In the genomic region with DNA sequence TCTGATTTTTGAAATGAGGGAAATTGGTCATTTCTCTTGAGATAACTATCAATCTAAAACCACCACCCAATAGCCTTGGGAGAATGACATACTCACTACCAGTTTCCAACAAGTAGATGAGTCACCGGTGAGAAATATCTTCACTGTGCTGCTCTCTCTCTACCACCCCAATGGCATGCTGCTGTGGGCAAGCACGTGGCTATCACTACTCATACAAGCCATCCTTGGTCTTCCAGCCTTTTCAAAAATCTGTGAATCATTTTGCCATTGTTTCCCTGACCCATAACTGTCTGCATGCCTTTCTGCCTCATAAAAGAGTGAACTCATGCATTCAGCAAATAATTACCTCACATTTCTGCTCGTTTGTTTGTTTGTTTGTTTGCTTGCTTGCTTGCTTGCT, we compare ENCODE assay signal across 29 mouse cellular contexts. TPM values are rescaled to one million over a fixed set of nuclear protein-coding genes. Genes with fewer than 3 reads are reported as not detected.
DNase-seq lines count a peak whose midpoint lies in the region; ATAC-seq and TF ChIP-seq lines count a peak whose summit lies in the region.
"Had no signal": no experiment of that assay in that cellular context is flagged by ENCODE, and none has a peak within 500 bp of the region (broad histone marks: within the 10 kb centered on the region; RNA-seq: fewer than 3 reads in every experiment).

No protein-coding gene starts in this region.

- no peak overlapping the region for H3K4me2 ChIP-seq in hindbrain, embryonic 14.5 days (replicated peaks)
- no peak overlapping the region for H3K4me2 ChIP-seq in forebrain, postnatal 0 days (ENCODE audit: low read depth)
- H3K4me2 ChIP-seq: embryonic facial prominence, embryonic 13.5 days; heart, embryonic 13.5 days; kidney, embryonic 15.5 days; limb, embryonic 13.5 days; liver, embryonic 13.5 days; neural tube, embryonic 13.5 days had no signal

- H3K27ac ChIP-seq in hindbrain, embryonic 14.5 days: no peak overlapping the region
- no peak overlapping the region for H3K27ac ChIP-seq in forebrain, postnatal 0 days (ENCODE audit: low read depth, low read length)
- H3K27ac ChIP-seq: embryonic facial prominence, embryonic 13.5 days; heart, embryonic 13.5 days; kidney, embryonic 15.5 days; limb, embryonic 13.5 days; liver, embryonic 13.5 days; neural tube, embryonic 13.5 days; stomach, postnatal 0 days had no signal

- H3K9me3 ChIP-seq in hindbrain, embryonic 14.5 days (ENCODE audit: control insufficient read depth, low read length): no peaks in the 10 kb centered on the region
- H3K9me3 ChIP-seq in forebrain, postnatal 0 days (ENCODE audit: low read length): no peaks in the 10 kb centered on the region
- H3K9me3 ChIP-seq: embryonic facial prominence, embryonic 13.5 days; heart, embryonic 13.5 days; kidney, embryonic 15.5 days; limb, embryonic 13.5 days; liver, embryonic 13.5 days; neural tube, embryonic 13.5 days had no signal

- no peaks in the 10 kb centered on the region for H3K4me1 ChIP-seq in hindbrain, embryonic 14.5 days (replicated peaks; ENCODE audit: control insufficient read depth, insufficient read depth, low read length)
- no peaks in the 10 kb centered on the region for H3K4me1 ChIP-seq in forebrain, postnatal 0 days (ENCODE audit: insufficient read depth)
- H3K4me1 ChIP-seq: embryonic facial prominence, embryonic 13.5 days; heart, embryonic 13.5 days; kidney, embryonic 15.5 days; limb, embryonic 13.5 days; liver, embryonic 13.5 days; neural tube, embryonic 13.5 days had no signal

- TF ChIP-seq CTCF in forebrain, postnatal 0 days (IDR thresholded peaks at IDR 0.05; ENCODE audit: low read depth): no peak

- peak; percentile 94 for DNase-seq in 416B (ENCODE audit: low read depth)
- peak; percentile 91 for DNase-seq in Muller cell, postnatal 12 days (ENCODE audit: inconsistent ontology term)
- DNase-seq in adrenal gland, postnatal 25 days: peak; percentile 31
- DNase-seq in hindbrain, embryonic 14.5 days (ENCODE audit: low spot score): no peak
- DNase-seq in forebrain, postnatal 0 days: no peak
- no peak for DNase-seq in embryo, embryonic 9.5 days (ENCODE audit: extremely low spot score)
- DNase-seq: cerebellum, adult 11 months; cerebellum, adult 9-11 months; heart, adult 11 months; heart, postnatal 14 days; kidney, postnatal 36 days; liver, embryonic 13.5 days; lung, adult 2 months; lung, postnatal 14 days; midbrain, embryonic 14.5 days; right cerebral cortex, adult 18-20 months; thymus, adult 2 months; thymus, postnatal 4 days had no signal

- H3K36me3 ChIP-seq in hindbrain, embryonic 14.5 days (replicated peaks; ENCODE audit: control insufficient read depth, insufficient read depth): no peaks in the 10 kb centered on the region
- H3K36me3 ChIP-seq in forebrain, postnatal 0 days (ENCODE audit: insufficient read depth): no peaks in the 10 kb centered on the region
- H3K36me3 ChIP-seq: embryonic facial prominence, embryonic 13.5 days; G1E; heart, embryonic 13.5 days; kidney, embryonic 15.5 days; limb, embryonic 13.5 days; liver, embryonic 13.5 days; neural tube, embryonic 13.5 days had no signal

- ATAC-seq in megakaryocyte progenitor cell, adult 5-6 weeks (replicated peaks; ENCODE audit: poor library complexity): 0 out of 2 replicates have a peak, but pooled peaks have one; percentile 31
- no peak for ATAC-seq in hindbrain, embryonic 14.5 days (ENCODE audit: low FRiP score)
- ATAC-seq in forebrain, postnatal 0 days: no peak
- ATAC-seq: forebrain, embryonic 14.5 days; intestine, postnatal 0 days had no signal

- H3K9ac ChIP-seq in hindbrain, embryonic 14.5 days: no peak overlapping the region
- no peak overlapping the region for H3K9ac ChIP-seq in forebrain, postnatal 0 days
- H3K9ac ChIP-seq: embryonic facial prominence, embryonic 13.5 days; heart, embryonic 13.5 days; kidney, embryonic 15.5 days; limb, embryonic 13.5 days; liver, embryonic 13.5 days; neural tube, embryonic 13.5 days had no signal

- no peak overlapping the region for H3K4me3 ChIP-seq in hindbrain, embryonic 14.5 days (replicated peaks; ENCODE audit: low read length)
- no peak overlapping the region for H3K4me3 ChIP-seq in forebrain, postnatal 0 days (ENCODE audit: low read depth, low read length)
- H3K4me3 ChIP-seq: embryonic facial prominence, embryonic 13.5 days; heart, embryonic 13.5 days; kidney, embryonic 15.5 days; limb, embryonic 13.5 days; liver, embryonic 13.5 days; megakaryocyte, embryonic 14.5 days; neural tube, embryonic 13.5 days had no signal

- H3K27me3 ChIP-seq in hindbrain, embryonic 14.5 days (ENCODE audit: control insufficient read depth, insufficient read depth, low read length): no peaks in the 10 kb centered on the region
- no peaks in the 10 kb centered on the region for H3K27me3 ChIP-seq in forebrain, postnatal 0 days (ENCODE audit: insufficient read depth, low read length)
- H3K27me3 ChIP-seq: embryonic facial prominence, embryonic 13.5 days; heart, embryonic 13.5 days; kidney, embryonic 15.5 days; limb, embryonic 13.5 days; liver, embryonic 13.5 days; megakaryocyte, embryonic 14.5 days; neural tube, embryonic 13.5 days had no signal

- 72% methylated on average over 3 of the region's 3 CpGs for whole genome bisulfite sequencing in hindbrain, embryonic 14.5 days
- 62% methylated on average over 3 of the region's 3 CpGs for WGBS in forebrain, postnatal 0 days

RNA-seq across cellular contexts. Expression of a gene that starts 51.6 kb away (rescaled TPM):
- 0.21 TPM in 1 of 2 replicates, not detected in the other for total RNA-seq in adrenal gland, postnatal 25 days (2021)
- 1.3 and 5.8 TPM in 2 replicates for total RNA-seq in megakaryocyte progenitor cell, adult 5-6 weeks (2015)
- total RNA-seq in megakaryocyte progenitor cell, adult 5-6 weeks (2017): 2.0 and 2.6 TPM in 2 replicates
- 0.11 and 0.20 TPM in 2 replicates for polyA plus RNA-seq in hindbrain, embryonic 14.5 days (2014; fragmentation: Nextera tagmentation; extraction: Ambion mirVana)
- total RNA-seq in forebrain, postnatal 0 days (2014; rRNA removed): 0.23 and 0.24 TPM in 2 replicates
- 0.08 and 0.21 TPM in 2 replicates for polyA plus RNA-seq in forebrain, postnatal 0 days (2015; fragmentation: Nextera tagmentation; extraction: Ambion mirVana)
- total RNA-seq: G1E had no signal
- polyA plus RNA-seq: forebrain, embryonic 14.5 days; G1E; midbrain, embryonic 14.5 days had no signal

Comparison
In these comparisons a context has a peak if more than half of its experiments do, and no peak if none do; other contexts are left out.
1. DNase-seq: peak in 416B (single experiment), Muller cell, postnatal 12 days (single experiment) and adrenal gland, postnatal 25 days (single experiment); none in hindbrain, embryonic 14.5 days (single experiment), forebrain, postnatal 0 days (single experiment) and embryo, embryonic 9.5 days (single experiment).